Mouse (Mus musculus) neural tube, embryonic 13.5 days (tissue): ENCODE data around the gene Neurod6. TPM values are rescaled to one million over a fixed set of nuclear protein-coding genes. Genes with fewer than 3 reads are reported as not detected.
"Not testable (repeated sequence)": the region's sequence is repeated elsewhere in the genome, so short reads cannot be mapped to it uniquely, and the experiment has no call there.

Experiments
- ATAC-seq: fragments of 200-750 bp; cut with Nextera tagmentation; 2 replicates; pipeline ENCODE4 v1.8.0; 2017; ENCODE audit warnings: low read depth, mild to moderate bottlenecking, moderate TSS enrichment, moderate library complexity
- H3K27ac ChIP-seq: fragments of 300-500 bp; sonication (generic); replicated peaks from 2 replicates; pipeline ENCODE4 v1.5.1; 2015; ENCODE audit warnings: moderate library complexity, mild to moderate bottlenecking, inconsistent platforms
- H3K27me3 ChIP-seq: fragments of 300-500 bp; sonication (generic); 2 replicates; pipeline ENCODE4 v1.6.1; 2015; ENCODE audit warnings: mild to moderate bottlenecking, inconsistent platforms
- H3K36me3 ChIP-seq: fragments of 300-500 bp; sonication (generic); 2 replicates; pipeline ENCODE4 v1.6.1; 2015; ENCODE audit warnings: mild to moderate bottlenecking, inconsistent platforms
- H3K4me1 ChIP-seq: fragments of 300-500 bp; sonication (generic); replicated peaks from 2 replicates; pipeline ENCODE4 v1.6.1; 2015; ENCODE audit warnings: inconsistent platforms
- H3K4me2 ChIP-seq: fragments of 300-500 bp; sonication (generic); 2 replicates; pipeline ENCODE4 v1.6.1; 2015; ENCODE audit warnings: inconsistent platforms, mild to moderate bottlenecking, moderate library complexity
- H3K4me3 ChIP-seq: fragments of 300-500 bp; sonication (generic); 2 replicates; pipeline ENCODE4 v1.5.1; 2015; ENCODE audit warnings: mild to moderate bottlenecking, inconsistent platforms
- H3K9ac ChIP-seq: fragments of 300-500 bp; sonication (generic); 2 replicates; pipeline ENCODE4 v1.6.1; 2015; ENCODE audit warnings: moderate library complexity, mild to moderate bottlenecking, inconsistent platforms
- H3K9me3 ChIP-seq: fragments of 300-500 bp; sonication (generic); 2 replicates; pipeline ENCODE4 v1.6.1; 2016; ENCODE audit warnings: inconsistent platforms
- WGBS: fragments of 180-500 bp; shearing (Covaris S2); methylation state at CpG from one replicate; pipeline ENCODE4 v1.1.7; 2015; 5-methylcytosine and 5-hydroxymethylcytosine counted together
- polyA plus RNA-seq: library from polyadenylated mRNA; unstranded; fragments of >200 nt; fragmentation: Nextera tagmentation; extraction: Ambion mirVana; gene quantifications from 2 replicates; pipeline ENCODE4 v1.2.1, GENCODE M21; 2015

Gene Neurod6
- 107 and 114 TPM in 2 replicates for polyA plus RNA-seq

GRCm38 (mm10) chr6:55680974-55681373 lies at the start of gene Neurod6:
Gene Neurod6 (minus strand): TSS chr6:55681263.
- Histone ChIP-seq H3K4me1 (peaks cover 29% of the 10 kb centered on the region), H3K4me3 (peak within 1 kb of the TSS; percentile 39), H3K9ac (peak within 1 kb of the TSS; percentile 61), H3K4me2 (peak within 1 kb of the TSS; percentile 48), H3K36me3 (no peaks in the 10 kb centered on the region), H3K27me3 (peaks cover 6% of the 10 kb centered on the region; the same call in 1 of the 2 replicates), H3K9me3 (no peaks in the 10 kb centered on the region), H3K27ac (peak within 1 kb of the TSS; percentile 88)
- peak; percentile 87 for ATAC-seq
- 42% methylated on average over 4 of the region's 4 CpGs for WGBS

GRCm38 (mm10) chr6:55717209-55717608 lies 36.1 kb upstream of the Neurod6 start:
- 35% methylated on average over 5 of the region's 5 CpGs for WGBS
- Histone ChIP-seq H3K27me3 (no peaks in the 10 kb centered on the region), H3K4me1 (no peaks in the 10 kb centered on the region), H3K4me2 (no peak overlapping the region), H3K9me3 (no peaks in the 10 kb centered on the region), H3K36me3 (no peaks in the 10 kb centered on the region), H3K9ac (no peak overlapping the region), H3K4me3 (no peak overlapping the region), H3K27ac (no peak overlapping the region)
- ATAC-seq = no peak

- Histone ChIP-seq H3K9me3 (no peaks in the 10 kb centered on the region), H3K27me3 (no peaks in the 10 kb centered on the region), H3K4me3 (no peak overlapping the region), H3K9ac (no peak overlapping the region), H3K4me1 (no peaks in the 10 kb centered on the region), H3K4me2 (no peak overlapping the region), H3K36me3 (no peaks in the 10 kb centered on the region), H3K27ac (no peak overlapping the region)
- 83% methylated on average over 6 of the region's 6 CpGs for WGBS
- no peak for ATAC-seq
Observed at GRCm38 (mm10) chr6:55715446-55715845, 34.4 kb upstream of the Neurod6 start.

GRCm38 (mm10) chr6:55710913-55711312 lies 29.9 kb upstream of the Neurod6 start:
- not testable (repeated sequence) for H3K9me3 ChIP-seq, H3K4me2 ChIP-seq, ATAC-seq, H3K36me3 ChIP-seq, H3K4me1 ChIP-seq, H3K4me3 ChIP-seq, H3K27me3 ChIP-seq, H3K9ac ChIP-seq, H3K27ac ChIP-seq
- 94% methylated on average over 4 of the region's 4 CpGs for WGBS

- Histone ChIP-seq H3K4me1 (peaks cover 15% of the 10 kb centered on the region; the same call in 1 of the 2 replicates), H3K9me3 (no peaks in the 10 kb centered on the region), H3K27me3 (no peaks in the 10 kb centered on the region), H3K36me3 (no peaks in the 10 kb centered on the region), H3K9ac (no peak overlapping the region), H3K4me2 (0 out of 2 replicates have a peak overlapping the region, but pooled peaks have one; percentile 4), H3K27ac (peak overlapping the region; percentile 84), H3K4me3 (no peak overlapping the region)
- peak; percentile 52; the same call in 1 of the 2 replicates for ATAC-seq
- WGBS = 81% methylated on average over 1 of the region's 1 CpGs
Observed at GRCm38 (mm10) chr6:55704759-55705104, 23.7 kb upstream of the Neurod6 start.

- peak; percentile 79 for ATAC-seq
- Histone ChIP-seq H3K9ac (no peak overlapping the region), H3K27ac (peak overlapping the region; percentile 84), H3K4me2 (0 out of 2 replicates have a peak overlapping the region, but pooled peaks have one; percentile 4), H3K36me3 (no peaks in the 10 kb centered on the region), H3K9me3 (no peaks in the 10 kb centered on the region), H3K4me3 (no peak overlapping the region), H3K27me3 (no peaks in the 10 kb centered on the region), H3K4me1 (peaks cover 15% of the 10 kb centered on the region; the same call in 1 of the 2 replicates)
- 53% methylated on average over 8 of the region's 8 CpGs for WGBS
Observed at GRCm38 (mm10) chr6:55704061-55704758, 23.1 kb upstream of the Neurod6 start.

GRCm38 (mm10) chr6:55700392-55701386 lies 19.6 kb upstream of the Neurod6 start:
- Histone ChIP-seq H3K4me2 (no peak overlapping the region), H3K36me3 (no peaks in the 10 kb centered on the region), H3K9ac (no peak overlapping the region), H3K4me3 (no peak overlapping the region), H3K27ac (peak overlapping the region; percentile 42; the same call in 1 of the 2 replicates), H3K9me3 (no peaks in the 10 kb centered on the region), H3K27me3 (no peaks in the 10 kb centered on the region), H3K4me1 (peaks cover 15% of the 10 kb centered on the region; the same call in 1 of the 2 replicates)
- no peak for ATAC-seq
- WGBS = 21% methylated on average over 4 of the region's 4 CpGs

- ATAC-seq = no peak
- Histone ChIP-seq H3K4me1 (no peaks in the 10 kb centered on the region), H3K36me3 (no peaks in the 10 kb centered on the region), H3K27ac (no peak overlapping the region), H3K9me3 (no peaks in the 10 kb centered on the region), H3K9ac (no peak overlapping the region), H3K4me2 (no peak overlapping the region), H3K27me3 (no peaks in the 10 kb centered on the region), H3K4me3 (no peak overlapping the region)
- 93% methylated on average over 2 of the region's 2 CpGs for WGBS
Observed at GRCm38 (mm10) chr6:55690015-55690531, 9.0 kb upstream of the Neurod6 start.

- Histone ChIP-seq H3K4me1 (peaks cover 15% of the 10 kb centered on the region), H3K27ac (no peak overlapping the region), H3K9ac (no peak overlapping the region), H3K36me3 (no peaks in the 10 kb centered on the region), H3K27me3 (no peaks in the 10 kb centered on the region), H3K9me3 (no peaks in the 10 kb centered on the region), H3K4me2 (no peak overlapping the region), H3K4me3 (no peak overlapping the region)
- ATAC-seq = no peak
- 82% methylated on average over 4 of the region's 4 CpGs for WGBS
Observed at GRCm38 (mm10) chr6:55683506-55683905, 2.4 kb upstream of the Neurod6 start.

GRCm38 (mm10) chr6:55682886-55683285 lies 1.8 kb upstream of the Neurod6 start:
- WGBS = 71% methylated on average over 7 of the region's 7 CpGs
- no peak for ATAC-seq
- H3K36me3 ChIP-seq = no peaks in the 10 kb centered on the region

GRCm38 (mm10) chr6:55678571-55679185 lies 2.4 kb downstream of the Neurod6 start:
- H3K27me3 ChIP-seq = peaks cover 7% of the 10 kb centered on the region; the same call in 1 of the 2 replicates
- ATAC-seq = no peak
- H3K4me2 ChIP-seq = peak overlapping the region; percentile 77
- H3K4me3 ChIP-seq = peak overlapping the region; percentile 37
- peak overlapping the region; percentile 64 for H3K9ac ChIP-seq
- no peaks in the 10 kb centered on the region for H3K36me3 ChIP-seq
- no peaks in the 10 kb centered on the region for H3K9me3 ChIP-seq
- H3K27ac ChIP-seq = peak overlapping the region; percentile 82
- H3K4me1 ChIP-seq = peaks cover 25% of the 10 kb centered on the region
- WGBS = 66% methylated on average over 7 of the region's 7 CpGs

More at GRCm38 (mm10) chr6:55682886-55683285, 1.8 kb upstream of the Neurod6 start:
- no peak overlapping the region for H3K27ac ChIP-seq
- H3K4me2 ChIP-seq = no peak overlapping the region
- no peaks in the 10 kb centered on the region for H3K27me3 ChIP-seq
- H3K4me3 ChIP-seq = no peak overlapping the region
- no peaks in the 10 kb centered on the region for H3K9me3 ChIP-seq
- H3K9ac ChIP-seq = no peak overlapping the region
- H3K4me1 ChIP-seq = peaks cover 15% of the 10 kb centered on the region
